Mouse (Mus musculus): ENCODE results near the gene Gal3st2c. TPM values are rescaled to one million over a fixed set of nuclear protein-coding genes. Genes with fewer than 3 reads are reported as not detected.

Gene Gal3st2c
- polyA plus RNA-seq (2015; fragmentation: Nextera tagmentation; extraction: Ambion mirVana) = not detected in 2 replicates

DNA sequence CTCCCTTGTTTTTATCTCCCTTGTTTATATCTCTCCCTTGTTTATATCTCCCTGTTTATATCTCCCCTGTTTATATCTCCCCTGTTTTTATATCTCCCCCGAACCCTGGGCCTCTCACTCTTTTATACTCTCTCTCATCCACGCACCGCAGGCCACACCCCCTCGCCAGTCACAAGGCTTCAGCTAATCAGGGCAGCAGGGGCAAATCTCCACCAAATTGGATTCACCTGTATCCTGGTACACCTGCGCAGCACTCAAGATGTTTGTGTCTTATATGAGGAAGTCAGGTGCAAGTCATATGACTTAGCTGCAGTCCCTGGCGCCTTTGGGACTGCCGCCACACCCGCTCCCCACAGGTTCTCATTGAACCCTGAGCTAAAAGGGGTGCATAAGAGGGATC lies at the start of gene Gal3st2c:
Gal3st2c (plus strand) TSS at position 301 of the 400 bp plus-strand sequence.

DNA sequence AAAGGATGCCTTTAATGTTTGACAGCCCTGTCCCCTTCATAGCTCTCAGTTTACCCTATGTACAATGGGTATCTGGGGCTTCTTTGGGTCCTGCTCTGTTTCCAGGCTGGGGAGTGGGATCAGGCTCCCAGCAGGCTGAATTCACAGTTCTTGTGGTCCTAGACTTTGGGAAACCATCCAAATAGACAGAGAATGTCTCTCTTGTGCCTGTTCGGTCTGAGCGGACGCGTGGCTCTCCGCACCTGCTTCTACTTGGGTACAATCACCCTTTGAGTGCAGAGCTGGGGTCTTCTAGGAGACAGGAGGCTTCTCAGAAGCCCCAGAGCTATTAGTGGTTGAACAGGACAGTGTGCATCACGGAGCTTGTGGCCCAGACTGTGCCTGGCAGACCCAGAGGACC lies 29.8 kb downstream of the Gal3st2c start, which contains the start of gene Neu4:
Neu4 (plus strand) TSS at position 301 of the 400 bp plus-strand sequence.

DNA sequence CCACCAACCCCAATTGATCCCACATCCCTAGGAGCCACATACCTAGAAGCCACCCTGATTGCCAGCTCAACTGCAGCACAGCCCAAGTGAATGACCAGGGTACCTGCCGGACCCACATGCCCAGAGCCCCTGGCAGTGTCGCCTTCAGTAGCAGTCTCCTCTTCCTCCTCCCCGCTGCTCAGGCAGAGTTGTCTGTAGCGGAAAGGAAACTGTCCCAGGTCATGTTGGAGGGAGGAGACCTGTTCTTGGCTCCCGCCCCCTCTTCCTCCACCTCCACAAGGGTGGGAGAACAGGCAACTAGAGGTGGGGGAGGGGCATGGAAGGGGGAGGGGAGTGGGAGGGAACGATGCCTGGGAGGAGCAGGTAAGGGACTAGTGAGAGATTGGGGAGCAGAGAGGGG lies 62.1 kb downstream of the Gal3st2c start, which contains the start of gene Pdcd1:
Pdcd1 (minus strand) TSS at position 181 of the 400 bp plus-strand sequence.

Other genes with a start within 250 kb of the Gal3st2c start
- 45.1 and 47.5 TPM in 2 replicates for gene Atg4b, start 239.0 kb upstream of the Gal3st2c start, polyA plus RNA-seq (2015; fragmentation: Nextera tagmentation; extraction: Ambion mirVana)
- 37.5 and 37.7 TPM in 2 replicates for gene Thap4, start 235.6 kb upstream of the Gal3st2c start, polyA plus RNA-seq (2015; fragmentation: Nextera tagmentation; extraction: Ambion mirVana)
- gene Dtymk, start 188.6 kb upstream of the Gal3st2c start, polyA plus RNA-seq (2015; fragmentation: Nextera tagmentation; extraction: Ambion mirVana) = 75.9 and 83.5 TPM in 2 replicates
- gene Ing5, start 186.5 kb upstream of the Gal3st2c start, polyA plus RNA-seq (2015; fragmentation: Nextera tagmentation; extraction: Ambion mirVana) = 4.3 and 4.4 TPM in 2 replicates
- gene D2hgdh, start 165.6 kb upstream of the Gal3st2c start, polyA plus RNA-seq (2015; fragmentation: Nextera tagmentation; extraction: Ambion mirVana) = 9.1 and 9.8 TPM in 2 replicates
- 0.50 and 0.74 TPM in 2 replicates for gene Gal3st2, start 129.2 kb upstream of the Gal3st2c start, polyA plus RNA-seq (2015; fragmentation: Nextera tagmentation; extraction: Ambion mirVana)
- gene Gal3st2b, start 72.2 kb upstream of the Gal3st2c start, polyA plus RNA-seq (2015; fragmentation: Nextera tagmentation; extraction: Ambion mirVana) = 0.06 and 0.19 TPM in 2 replicates
- gene Neu4, start 29.9 kb downstream of the Gal3st2c start, polyA plus RNA-seq (2015; fragmentation: Nextera tagmentation; extraction: Ambion mirVana) = not detected in 2 replicates
- not detected in 2 replicates for gene Pdcd1, start 62.0 kb downstream of the Gal3st2c start, polyA plus RNA-seq (2015; fragmentation: Nextera tagmentation; extraction: Ambion mirVana)

Data from skeletal muscle tissue, postnatal 0 days (tissue).